Mouse (Mus musculus) intestine, embryonic 14.5 days (tissue): ENCODE data around the gene Mettl7a1. TPM values are rescaled to one million over a fixed set of nuclear protein-coding genes. Genes with fewer than 3 reads are reported as not detected.
"Not testable (repeated sequence)": the region's sequence is repeated elsewhere in the genome, so short reads cannot be mapped to it uniquely, and the experiment has no call there.

Source experiments
- ATAC-seq: fragments of 200-750 bp; cut with Nextera tagmentation; replicated peaks from 2 replicates; pipeline ENCODE4 v1.8.0; 2017; ENCODE audit warnings: low read depth, moderate number of reproducible peaks, moderate TSS enrichment, moderate library complexity; ENCODE audit not compliant: low FRiP score, low TSS enrichment
- DNase-seq: peaks from one replicate; pipeline ENCODE4 v3.0.0-alpha.2; 2018; ENCODE audit warnings: low spot score
- H3K27ac ChIP-seq: fragments of 300-500 bp; sonication (generic); 2 replicates; pipeline ENCODE4 v1.5.1; 2014; ENCODE audit warnings: low read depth, mild to moderate bottlenecking, control low read depth
- H3K27me3 ChIP-seq: fragments of 300-500 bp; sonication (generic); replicated peaks from 2 replicates; pipeline ENCODE4 v1.6.1; 2014; ENCODE audit warnings: low read length, control low read depth; ENCODE audit not compliant: control insufficient read depth, insufficient read depth
- H3K36me3 ChIP-seq: fragments of 300-500 bp; sonication (generic); 2 replicates; pipeline ENCODE4 v1.6.1; 2014; ENCODE audit warnings: low read length, control low read depth; ENCODE audit not compliant: control insufficient read depth, insufficient read depth
- H3K4me1 ChIP-seq: fragments of 300-500 bp; sonication (generic); replicated peaks from 2 replicates; pipeline ENCODE4 v1.6.1; 2014; ENCODE audit warnings: low read length, control low read depth, mixed read lengths; ENCODE audit not compliant: control insufficient read depth, insufficient read depth
- H3K4me2 ChIP-seq: fragments of 300-500 bp; sonication (generic); 2 replicates; pipeline ENCODE4 v1.6.1; 2014; ENCODE audit warnings: low read length
- H3K4me3 ChIP-seq: fragments of 300-500 bp; sonication (generic); 2 replicates; pipeline ENCODE4 v1.5.1; 2014; ENCODE audit warnings: low read depth, low read length, control low read depth, mixed read lengths
- H3K9ac ChIP-seq: fragments of 300-500 bp; sonication (generic); 2 replicates; pipeline ENCODE4 v1.6.1; 2014; ENCODE audit warnings: mild to moderate bottlenecking, low read length
- H3K9me3 ChIP-seq: fragments of 300-500 bp; sonication (generic); 2 replicates; pipeline ENCODE4 v1.6.1; 2016; ENCODE audit warnings: low read length, control low read depth; ENCODE audit not compliant: control insufficient read depth
- WGBS: fragments of 180-500 bp; shearing (Covaris S2); extraction: QIAGEN DNeasy Blood & Tissue Kit; methylation state at CpG from one replicate; pipeline ENCODE4 v1.1.7; 2014; 5-methylcytosine and 5-hydroxymethylcytosine counted together
- polyA plus RNA-seq: library from polyadenylated mRNA; unstranded; fragments of >200 nt; fragmentation: Nextera tagmentation; extraction: Ambion mirVana; gene quantifications from 2 replicates; pipeline ENCODE4 v1.2.1, GENCODE M21; 2014

Gene Mettl7a1
- polyA plus RNA-seq, 1 experiment from 2014 or later: 4.7 TPM

DNA sequence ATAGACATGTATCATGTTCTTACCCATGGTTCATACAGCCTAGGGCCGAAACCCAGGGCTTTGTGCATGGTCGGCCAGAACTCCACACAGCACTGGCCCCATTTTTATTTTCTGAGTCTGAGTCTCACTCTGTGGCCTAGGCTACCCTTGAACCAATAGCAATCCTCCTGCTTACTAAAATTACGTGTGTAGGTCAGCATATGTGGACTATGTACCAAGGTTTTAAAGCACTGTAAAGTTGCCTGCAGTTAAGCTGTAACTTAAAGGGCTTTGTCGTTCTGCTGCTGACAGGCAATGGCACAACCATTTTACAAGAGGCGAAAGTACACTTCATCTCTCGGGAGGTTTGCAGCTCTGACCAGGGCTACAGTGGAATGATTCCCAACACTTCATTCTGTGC lies 15.0 kb upstream of the Mettl7a1 start:
- H3K36me3 ChIP-seq: no peaks in the 10 kb centered on the region
- no peaks in the 10 kb centered on the region for H3K4me1 ChIP-seq
- DNase-seq: no peak
- no peak for ATAC-seq
- H3K27ac ChIP-seq: no peak overlapping the region
- H3K4me3 ChIP-seq: no peak overlapping the region
- no peaks in the 10 kb centered on the region for H3K27me3 ChIP-seq
- H3K9ac ChIP-seq: no peak overlapping the region
- no peak overlapping the region for H3K4me2 ChIP-seq
- WGBS: 87% methylated on average over 6 of the region's 6 CpGs
- H3K9me3 ChIP-seq: no peaks in the 10 kb centered on the region

DNA sequence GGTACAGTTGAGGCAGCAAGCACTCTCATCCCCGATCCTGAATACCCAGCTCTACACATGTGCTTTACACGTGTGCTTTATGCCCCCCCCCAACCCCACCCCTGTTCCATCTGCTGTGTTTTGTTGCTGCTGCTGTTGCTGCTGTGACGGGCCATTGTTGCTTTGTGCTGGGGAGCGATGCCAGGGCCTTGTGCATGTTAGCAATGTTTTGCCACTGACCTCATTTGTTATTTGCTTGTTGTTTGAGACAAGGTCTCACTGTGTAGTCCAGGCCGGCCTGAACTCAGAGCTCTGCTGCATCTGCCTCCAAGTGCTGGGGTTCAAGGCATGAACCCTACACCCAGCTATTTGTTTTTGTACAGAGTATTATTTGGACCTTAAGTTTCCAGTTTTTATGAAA lies 13.1 kb upstream of the Mettl7a1 start:
- Histone ChIP-seq H3K9me3 (no peaks in the 10 kb centered on the region), H3K4me1 (no peaks in the 10 kb centered on the region), H3K9ac (no peak overlapping the region), H3K27ac (no peak overlapping the region), H3K4me3 (no peak overlapping the region), H3K4me2 (no peak overlapping the region), H3K36me3 (no peaks in the 10 kb centered on the region), H3K27me3 (no peaks in the 10 kb centered on the region)
- 76% methylated on average over 5 of the region's 5 CpGs for WGBS
- ATAC-seq: no peak
- no peak for DNase-seq

GRCm38 (mm10) chr15:100292326-100292725 lies 11.6 kb upstream of the Mettl7a1 start:
- no peaks in the 10 kb centered on the region for H3K36me3 ChIP-seq

DNA sequence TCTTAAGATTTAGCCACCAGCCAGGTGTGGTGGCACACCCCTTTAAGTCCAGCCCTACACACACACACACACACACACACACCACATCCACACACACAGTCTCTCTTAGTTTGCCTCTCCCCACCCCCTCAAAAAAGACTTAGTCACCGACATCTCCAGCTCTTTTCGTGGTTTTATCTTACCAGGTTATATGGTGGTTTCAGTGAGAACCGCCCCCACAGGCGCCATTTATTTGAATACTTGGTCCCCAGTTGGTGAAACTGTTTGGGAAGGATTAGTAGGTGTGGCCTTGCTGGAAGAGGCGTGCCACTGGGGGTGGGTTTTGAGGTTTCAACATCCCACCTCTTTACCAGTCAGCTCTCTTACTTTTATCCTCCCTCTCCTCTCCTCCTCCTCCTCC lies 6.1 kb upstream of the Mettl7a1 start:
- 93% methylated on average over 5 of the region's 5 CpGs for WGBS
- Histone ChIP-seq H3K9ac (no peak overlapping the region), H3K27me3 (no peaks in the 10 kb centered on the region), H3K36me3 (no peaks in the 10 kb centered on the region), H3K9me3 (no peaks in the 10 kb centered on the region), H3K27ac (no peak overlapping the region), H3K4me1 (no peaks in the 10 kb centered on the region), H3K4me3 (no peak overlapping the region), H3K4me2 (no peak overlapping the region)
- no peak for ATAC-seq
- no peak for DNase-seq

More at GRCm38 (mm10) chr15:100292326-100292725, 11.6 kb upstream of the Mettl7a1 start:
- Histone ChIP-seq H3K4me1 (no peaks in the 10 kb centered on the region), H3K9ac (no peak overlapping the region), H3K27me3 (no peaks in the 10 kb centered on the region), H3K4me3 (no peak overlapping the region), H3K9me3 (no peaks in the 10 kb centered on the region), H3K4me2 (no peak overlapping the region), H3K27ac (no peak overlapping the region)
- ATAC-seq: no peak
- no peak for DNase-seq
- 55% methylated on average over 7 of the region's 7 CpGs for WGBS

DNA sequence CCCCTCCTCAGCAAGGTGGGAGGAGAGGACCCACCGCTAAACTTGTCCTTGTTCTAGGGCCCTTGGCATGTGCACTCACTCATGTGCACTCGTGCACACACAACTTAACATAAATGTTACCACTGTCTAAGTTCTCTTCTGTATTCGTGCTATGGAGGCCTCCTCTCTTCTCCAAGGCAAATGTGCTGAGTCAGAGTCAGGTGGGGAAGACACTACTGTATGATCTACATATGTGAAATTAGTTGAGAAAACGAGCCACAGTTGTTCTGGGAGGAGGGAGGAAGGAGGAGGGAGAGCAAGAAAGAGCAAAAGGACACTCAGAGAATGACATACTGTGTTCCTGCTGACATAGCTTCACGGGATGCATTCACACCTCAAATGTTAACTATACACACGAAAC lies 3.4 kb upstream of the Mettl7a1 start:
- ATAC-seq (no peak), DNase-seq (no peak)
- H3K9ac ChIP-seq: no peak overlapping the region
- H3K27ac ChIP-seq: no peak overlapping the region
- H3K27me3 ChIP-seq: no peaks in the 10 kb centered on the region
- 78% methylated on average over 6 of the region's 6 CpGs for WGBS
- H3K4me3 ChIP-seq: no peak overlapping the region
- no peaks in the 10 kb centered on the region; the same call in 1 of the 2 replicates for H3K4me1 ChIP-seq
- H3K36me3 ChIP-seq: no peaks in the 10 kb centered on the region
- H3K9me3 ChIP-seq: no peaks in the 10 kb centered on the region
- no peak overlapping the region for H3K4me2 ChIP-seq

GRCm38 (mm10) chr15:100301556-100301955 lies 2.4 kb upstream of the Mettl7a1 start:
- Histone ChIP-seq H3K27ac (no peak overlapping the region), H3K27me3 (no peaks in the 10 kb centered on the region), H3K4me3 (no peak overlapping the region), H3K9ac (no peak overlapping the region), H3K36me3 (no peaks in the 10 kb centered on the region), H3K4me2 (no peak overlapping the region), H3K4me1 (no peaks in the 10 kb centered on the region; the same call in 1 of the 2 replicates), H3K9me3 (no peaks in the 10 kb centered on the region)
- WGBS: 89% methylated on average over 15 of the region's 15 CpGs
- ATAC-seq (no peak), DNase-seq (no peak)

GRCm38 (mm10) chr15:100303428-100304018 lies 417 bp upstream of the Mettl7a1 start:
- Histone ChIP-seq H3K27ac (0 out of 2 replicates have a peak overlapping the region, but pooled peaks have one; percentile 84), H3K36me3 (no peaks in the 10 kb centered on the region), H3K9ac (no peak overlapping the region), H3K4me3 (peak overlapping the region; percentile 50; the same call in 1 of the 2 replicates), H3K27me3 (no peaks in the 10 kb centered on the region), H3K4me2 (peak overlapping the region; percentile 85), H3K9me3 (no peaks in the 10 kb centered on the region), H3K4me1 (no peaks in the 10 kb centered on the region; the same call in 1 of the 2 replicates)
- WGBS: 56% methylated on average over 8 of the region's 8 CpGs
- ATAC-seq (no peak), DNase-seq (no peak)

- Histone ChIP-seq H3K9ac (no peak overlapping the region), H3K4me1 (no peaks in the 10 kb centered on the region; the same call in 1 of the 2 replicates), H3K9me3 (no peaks in the 10 kb centered on the region), H3K4me3 (no peak overlapping the region), H3K27me3 (no peaks in the 10 kb centered on the region), H3K36me3 (no peaks in the 10 kb centered on the region), H3K4me2 (no peak overlapping the region), H3K27ac (no peak overlapping the region)
- DNase-seq: no peak
- ATAC-seq: no peak
- WGBS: 86% methylated on average over 2 of the region's 2 CpGs
These were observed 2.3 kb downstream of the Mettl7a1 start for GRCm38 (mm10) chr15:100306201-100306600.

GRCm38 (mm10) chr15:100307438-100308096 lies 3.6 kb downstream of the Mettl7a1 start:
- not testable (repeated sequence) for H3K4me2 ChIP-seq, H3K36me3 ChIP-seq, DNase-seq, H3K9me3 ChIP-seq, H3K9ac ChIP-seq, H3K27ac ChIP-seq, H3K4me3 ChIP-seq, H3K4me1 ChIP-seq, H3K27me3 ChIP-seq
- ATAC-seq: 0 out of 2 replicates have a peak, but pooled peaks have one; percentile 42
- WGBS: 46% methylated on average over 10 of the region's 11 CpGs
